In the genomic region with DNA sequence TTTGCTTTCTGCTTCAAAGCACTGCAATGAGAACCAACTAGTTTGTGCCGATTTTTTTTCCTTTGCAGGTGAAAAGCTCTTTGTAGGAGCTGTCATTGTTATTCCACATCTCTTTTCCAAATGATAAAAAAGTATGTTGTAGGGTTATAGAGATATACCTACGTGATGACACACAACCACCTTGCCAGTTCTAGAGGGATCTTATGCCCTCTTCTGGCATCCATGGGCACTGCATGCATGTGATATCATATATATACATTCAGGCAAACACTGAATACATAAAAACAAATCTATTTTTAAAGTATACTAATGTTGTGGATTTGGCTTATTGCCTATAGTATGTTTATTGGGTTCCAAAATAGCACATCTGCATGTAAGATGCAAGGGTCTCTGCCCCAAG, we compare ENCODE assay signal across 9 mouse cellular contexts.
DNase-seq lines count a peak whose midpoint lies in the region; ATAC-seq and TF ChIP-seq lines count a peak whose summit lies in the region.
"Had no signal": no experiment of that assay in that cellular context is flagged by ENCODE, and none has a peak within 500 bp of the region (broad histone marks: within the 10 kb centered on the region; RNA-seq: fewer than 3 reads in every experiment).

No protein-coding gene starts in this region.

- no peak for TF ChIP-seq EP300 in liver, postnatal 0 days (IDR thresholded peaks at IDR 0.05; ENCODE audit: low read depth)

- H3K9ac ChIP-seq in forebrain, embryonic 14.5 days (ENCODE audit: low read length) = no peak overlapping the region
- H3K9ac ChIP-seq in forebrain, embryonic 12.5 days = no peak overlapping the region
- no peak overlapping the region for H3K9ac ChIP-seq in liver, postnatal 0 days (replicated peaks)
- no peak overlapping the region for H3K9ac ChIP-seq in liver, embryonic 12.5 days
- H3K9ac ChIP-seq in forebrain, embryonic 13.5 days = no peak overlapping the region
- H3K9ac ChIP-seq: liver, embryonic 13.5 days had no signal

- no peaks in the 10 kb centered on the region for H3K9me3 ChIP-seq in forebrain, embryonic 14.5 days (replicated peaks; ENCODE audit: control insufficient read depth, low read length)
- H3K9me3 ChIP-seq in forebrain, embryonic 12.5 days = no peaks in the 10 kb centered on the region
- no peaks in the 10 kb centered on the region for H3K9me3 ChIP-seq in liver, postnatal 0 days (ENCODE audit: low read length)
- no peaks in the 10 kb centered on the region for H3K9me3 ChIP-seq in liver, embryonic 12.5 days (replicated peaks)
- no peaks in the 10 kb centered on the region for H3K9me3 ChIP-seq in forebrain, embryonic 13.5 days (replicated peaks)
- H3K9me3 ChIP-seq: liver, embryonic 13.5 days had no signal

- no peaks in the 10 kb centered on the region for H3K36me3 ChIP-seq in forebrain, embryonic 14.5 days (ENCODE audit: control insufficient read depth, insufficient read depth, low read length)
- H3K36me3 ChIP-seq in forebrain, embryonic 12.5 days (replicated peaks) = no peaks in the 10 kb centered on the region
- no peaks in the 10 kb centered on the region for H3K36me3 ChIP-seq in liver, postnatal 0 days (replicated peaks; ENCODE audit: insufficient read depth, low read length)
- H3K36me3 ChIP-seq in liver, embryonic 12.5 days = no peaks in the 10 kb centered on the region
- H3K36me3 ChIP-seq in forebrain, embryonic 13.5 days (ENCODE audit: poor library complexity, severe bottlenecking) = no peaks in the 10 kb centered on the region
- H3K36me3 ChIP-seq: liver, embryonic 13.5 days had no signal

- no peak overlapping the region for H3K4me3 ChIP-seq in forebrain, embryonic 14.5 days (ENCODE audit: low read depth, low read length)
- no peak overlapping the region for H3K4me3 ChIP-seq in forebrain, embryonic 12.5 days (replicated peaks)
- no peak overlapping the region for H3K4me3 ChIP-seq in liver, postnatal 0 days (ENCODE audit: low read depth, low read length)
- H3K4me3 ChIP-seq in liver, embryonic 12.5 days = no peak overlapping the region
- H3K4me3 ChIP-seq in forebrain, embryonic 13.5 days = no peak overlapping the region
- H3K4me3 ChIP-seq: liver, embryonic 13.5 days had no signal

- DNase-seq in forebrain, embryonic 14.5 days (ENCODE audit: low spot score) = peak; percentile 23
- DNase-seq in liver, postnatal 0 days = peak; percentile 39
- peak; percentile 19 for DNase-seq in R1 (ENCODE audit: low read depth, low spot score)
- DNase-seq in lung, postnatal 25 days (ENCODE audit: low spot score) = peak; percentile 21
- DNase-seq in Muller cell, postnatal 12 days (ENCODE audit: inconsistent ontology term) = no peak
- DNase-seq: liver, embryonic 13.5 days had no signal

- 81% methylated on average over 2 of the region's 2 CpGs for WGBS in forebrain, embryonic 14.5 days
- WGBS in forebrain, embryonic 12.5 days = 65% methylated on average over 2 of the region's 2 CpGs
- WGBS in liver, postnatal 0 days (ENCODE audit: insufficient replicate concordance) = 54% methylated on average over 2 of the region's 2 CpGs
- WGBS in liver, embryonic 12.5 days (ENCODE audit: insufficient replicate concordance) = 52% methylated on average over 2 of the region's 2 CpGs
- 72% methylated on average over 2 of the region's 2 CpGs for WGBS in forebrain, embryonic 13.5 days

- H3K27me3 ChIP-seq in forebrain, embryonic 14.5 days (replicated peaks; ENCODE audit: control insufficient read depth, insufficient read depth, low read length) = no peaks in the 10 kb centered on the region
- H3K27me3 ChIP-seq in forebrain, embryonic 12.5 days = no peaks in the 10 kb centered on the region
- H3K27me3 ChIP-seq in liver, postnatal 0 days (ENCODE audit: insufficient read depth, low read length) = no peaks in the 10 kb centered on the region
- no peaks in the 10 kb centered on the region for H3K27me3 ChIP-seq in liver, embryonic 12.5 days (replicated peaks)
- no peaks in the 10 kb centered on the region for H3K27me3 ChIP-seq in forebrain, embryonic 13.5 days
- H3K27me3 ChIP-seq: liver, embryonic 13.5 days had no signal

- peaks cover 4% of the 10 kb centered on the region; the same call in 1 of the 2 replicates for H3K4me1 ChIP-seq in forebrain, embryonic 14.5 days (ENCODE audit: control insufficient read depth, insufficient read depth, low read length)
- H3K4me1 ChIP-seq in forebrain, embryonic 12.5 days = peaks cover 5% of the 10 kb centered on the region
- no peaks in the 10 kb centered on the region for H3K4me1 ChIP-seq in liver, postnatal 0 days (ENCODE audit: insufficient read depth)
- H3K4me1 ChIP-seq in liver, embryonic 12.5 days = no peaks in the 10 kb centered on the region
- H3K4me1 ChIP-seq in forebrain, embryonic 13.5 days = peaks cover 7% of the 10 kb centered on the region
- H3K4me1 ChIP-seq: liver, embryonic 13.5 days had no signal

- H3K27ac ChIP-seq in forebrain, embryonic 14.5 days (ENCODE audit: low read depth, low read length) = no peak overlapping the region
- no peak overlapping the region for H3K27ac ChIP-seq in forebrain, embryonic 12.5 days
- no peak overlapping the region for H3K27ac ChIP-seq in liver, postnatal 0 days (ENCODE audit: low read depth)
- H3K27ac ChIP-seq in liver, embryonic 12.5 days = no peak overlapping the region
- no peak overlapping the region for H3K27ac ChIP-seq in forebrain, embryonic 13.5 days
- H3K27ac ChIP-seq: liver, embryonic 13.5 days had no signal

- no peak overlapping the region for H3K4me2 ChIP-seq in forebrain, embryonic 14.5 days (ENCODE audit: low read length)
- H3K4me2 ChIP-seq in forebrain, embryonic 12.5 days = no peak overlapping the region
- no peak overlapping the region for H3K4me2 ChIP-seq in liver, postnatal 0 days (ENCODE audit: low read depth, low read length)
- H3K4me2 ChIP-seq in liver, embryonic 12.5 days = no peak overlapping the region
- H3K4me2 ChIP-seq in forebrain, embryonic 13.5 days = no peak overlapping the region
- H3K4me2 ChIP-seq: liver, embryonic 13.5 days had no signal

- TF ChIP-seq CTCF in liver, postnatal 0 days (IDR thresholded peaks at IDR 0.05; ENCODE audit: low read depth) = peak; percentile 69

- ATAC-seq in forebrain, embryonic 14.5 days = no peak
- ATAC-seq in forebrain, embryonic 12.5 days (ENCODE audit: low FRiP score) = no peak
- no peak for ATAC-seq in liver, postnatal 0 days
- ATAC-seq in liver, embryonic 12.5 days = no peak
- ATAC-seq in forebrain, embryonic 13.5 days = no peak
